Mouse (Mus musculus) thymus, adult 18-20 months (tissue): Measurements from ENCODE around the gene Nostrin.

Experiments
- DNase-seq, 2 experiments: peaks; one replicate each; pipeline ENCODE4 v3.0.0; 2022; ENCODE audit warnings: mixed read lengths in 2 of 2

Gene Nostrin

DNA sequence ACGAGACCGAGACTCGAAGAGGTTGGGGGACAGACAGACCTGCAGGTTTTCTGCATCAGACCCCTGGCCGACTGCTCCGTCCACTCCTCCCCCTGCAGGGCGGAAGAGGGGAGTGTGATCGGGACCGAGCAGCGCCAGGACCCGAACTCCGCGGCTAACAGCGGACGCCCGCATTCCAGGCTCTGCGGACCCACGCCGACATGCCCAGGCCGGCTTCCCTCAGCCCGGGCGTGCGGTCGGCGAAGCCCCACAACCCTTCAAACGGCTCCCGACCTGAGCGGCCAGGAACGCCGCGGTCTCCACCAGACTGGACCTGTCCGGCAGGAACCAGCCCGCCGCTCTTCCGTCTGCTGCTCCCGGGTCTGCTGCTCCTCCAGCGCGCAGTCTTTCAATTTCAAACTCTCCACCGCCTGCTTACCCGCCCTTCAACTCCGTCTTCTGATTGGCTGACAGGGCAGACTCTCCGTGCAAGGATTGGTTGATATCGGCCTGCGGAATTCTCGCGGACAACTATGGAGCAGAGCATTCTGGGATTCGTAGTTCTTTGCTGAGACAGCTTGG is 70.3 kb downstream of the Nostrin start, which contains the start of gene Spc25:
Spc25 (minus strand) TSS at position 404 of the 561 bp plus-strand sequence.
- peak; percentile 83 to 90 for DNase-seq

DNA sequence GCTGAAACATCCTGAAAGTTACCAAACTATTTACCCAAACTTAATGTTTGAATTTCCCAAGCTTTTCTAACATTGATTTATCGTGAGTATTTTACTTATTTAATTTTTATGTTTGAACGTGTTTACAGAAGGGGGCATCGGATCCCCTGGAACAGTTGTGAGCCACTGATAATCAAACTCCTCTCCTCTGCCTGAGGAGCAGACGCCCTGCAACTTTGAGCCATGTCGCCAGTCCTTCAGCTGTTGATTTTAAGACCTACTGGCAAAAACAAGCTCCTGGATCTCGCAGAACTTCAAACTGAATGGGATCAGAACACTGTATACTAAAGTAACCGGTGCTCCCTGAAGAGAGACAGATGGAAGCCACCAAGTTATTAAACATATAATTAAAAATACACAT is 70.9 kb downstream of the Nostrin start:
- DNase-seq = no peak

DNA sequence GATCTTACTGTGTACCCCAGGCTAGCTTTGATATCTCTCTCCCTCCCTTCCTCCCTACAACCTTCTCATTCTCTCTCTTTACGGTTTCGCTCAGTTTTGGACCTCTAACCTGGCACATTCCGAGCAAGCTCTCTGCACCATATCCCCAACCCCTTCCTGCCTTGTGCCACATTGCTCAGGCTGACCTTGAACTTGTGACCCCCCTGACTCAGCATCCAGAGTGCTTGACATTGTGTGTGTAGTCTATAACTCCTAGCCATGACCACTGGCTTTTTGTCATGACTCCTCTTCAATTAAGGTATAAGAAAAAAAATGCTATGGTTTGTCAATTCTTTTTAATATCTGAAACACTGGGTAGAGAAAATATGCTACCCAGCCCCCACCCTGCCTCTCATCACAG is 74.1 kb downstream of the Nostrin start:
- DNase-seq = no peak

DNA sequence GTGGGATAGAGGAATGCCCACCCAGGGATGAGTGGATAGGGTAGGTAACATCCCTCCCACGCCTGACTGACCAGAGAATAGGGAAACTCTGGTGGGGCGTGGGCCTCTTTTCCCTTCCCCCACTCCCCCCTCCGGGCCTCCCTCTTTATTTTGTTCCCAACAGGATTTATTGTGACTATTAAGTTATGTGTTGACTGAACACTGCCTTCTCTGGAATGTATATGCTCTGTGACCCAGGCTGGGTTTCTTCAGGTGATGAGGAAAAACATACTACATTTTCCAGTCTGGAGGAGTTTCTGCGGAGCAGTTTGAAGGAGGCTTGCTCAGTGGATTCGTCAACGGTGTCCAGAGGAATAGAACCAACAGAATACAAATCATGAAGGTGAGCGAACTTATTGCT is 75.2 kb downstream of the Nostrin start, which contains the start of gene G6pc2:
G6pc2 (plus strand) TSS at position 301 of the 400 bp plus-strand sequence.
- DNase-seq = no peak

DNA sequence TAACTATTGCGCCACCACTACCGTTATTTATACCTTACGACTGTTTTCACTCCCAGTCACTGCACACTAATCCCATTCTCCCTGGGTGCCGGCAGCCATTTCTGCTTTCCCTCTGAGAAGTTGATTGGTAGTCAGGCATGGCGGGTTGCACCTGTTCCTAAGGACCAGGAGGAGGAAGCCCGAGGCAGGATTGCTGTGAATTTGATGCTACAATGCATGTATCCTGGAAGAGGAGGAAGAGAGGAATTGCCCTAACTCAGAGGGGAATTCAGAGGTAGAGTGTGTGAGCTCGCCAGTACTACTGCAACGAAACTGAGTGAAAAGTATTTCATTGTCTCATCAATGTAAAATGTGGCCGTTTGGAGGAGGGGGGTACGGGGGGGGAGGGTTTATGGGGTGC is 77.1 kb downstream of the Nostrin start:
- no peak for DNase-seq

DNA sequence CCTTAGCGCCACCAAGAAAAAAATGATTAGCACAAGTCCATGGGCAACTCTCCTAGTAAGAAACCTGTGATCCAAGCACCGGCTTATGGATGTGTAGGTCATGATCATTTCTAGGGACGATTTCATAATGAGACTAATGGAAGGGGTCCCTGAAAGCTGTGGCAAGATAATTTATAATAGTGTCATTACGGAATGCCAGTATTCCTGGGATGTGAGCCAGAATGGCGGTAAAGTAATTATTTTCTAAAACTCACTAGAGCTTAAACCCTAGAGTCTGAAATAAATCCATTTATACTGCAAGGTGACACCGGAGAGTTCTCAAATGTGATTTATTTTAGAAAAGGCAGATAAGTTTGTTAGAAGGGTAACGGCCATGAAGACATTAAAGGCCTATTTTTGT is 79.6 kb downstream of the Nostrin start:
- no peak for DNase-seq

DNA sequence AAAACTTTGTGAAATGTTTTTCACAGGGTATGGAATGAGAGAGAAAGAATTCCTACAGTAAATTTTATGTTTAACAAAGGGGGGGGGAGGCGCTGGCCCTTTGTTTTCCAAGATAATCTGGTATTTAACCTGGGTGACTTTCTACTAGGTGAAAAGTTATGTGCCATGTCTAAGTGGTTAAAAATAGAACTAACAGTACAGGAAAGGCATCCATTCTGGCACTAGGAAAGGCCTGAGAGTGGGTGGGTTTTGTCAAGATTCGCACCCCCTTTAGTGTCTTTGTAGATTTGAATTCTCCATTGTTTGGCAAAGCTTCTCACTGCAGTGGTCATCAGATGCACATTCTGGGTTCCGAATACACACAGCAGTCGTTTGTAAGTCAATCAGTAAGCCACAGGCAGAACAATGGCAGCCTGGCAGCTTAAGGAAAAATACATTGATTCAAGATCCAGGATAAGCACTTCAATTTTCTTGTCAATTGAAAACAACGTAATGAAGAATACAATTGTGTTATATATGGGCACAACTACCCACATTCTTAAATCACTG is 86.3 kb downstream of the Nostrin start:
- DNase-seq = no peak

DNA sequence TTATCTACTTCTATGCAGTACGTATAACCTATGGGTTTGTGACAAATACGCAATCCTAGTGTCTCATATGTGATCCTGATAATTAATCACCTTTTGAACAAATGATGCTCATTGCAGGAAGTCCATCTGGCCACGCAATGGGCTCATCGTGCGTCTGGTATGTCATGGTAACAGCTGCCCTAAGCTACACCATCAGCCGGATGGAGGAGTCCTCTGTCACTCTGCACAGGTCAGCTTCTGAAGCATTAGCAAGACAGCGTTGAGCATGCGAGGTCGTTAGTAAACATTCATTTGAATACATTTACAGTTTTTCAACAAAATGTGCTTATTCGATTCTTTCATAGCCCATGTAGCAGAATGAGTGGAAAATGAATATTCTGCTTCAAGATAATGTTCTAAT is 87.2 kb downstream of the Nostrin start:
- no peak for DNase-seq

DNA sequence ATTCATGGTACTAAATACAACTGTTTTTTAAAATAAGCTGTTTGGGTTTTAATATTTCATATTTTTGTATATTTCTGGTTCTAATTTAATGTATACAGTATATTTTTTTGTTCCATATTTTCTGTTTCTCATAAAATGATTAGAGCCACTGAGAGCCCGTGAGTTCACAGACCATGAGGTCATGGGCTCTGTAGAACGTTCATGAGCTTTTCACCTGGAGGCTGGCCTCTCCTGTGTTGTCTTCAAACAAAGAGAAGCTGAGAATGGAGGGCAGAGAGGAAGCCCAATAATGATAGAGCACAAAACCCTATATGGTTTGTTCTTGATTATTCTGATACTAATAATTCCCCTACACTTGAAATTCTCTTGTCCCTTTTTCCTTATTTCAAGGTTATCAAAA is 89.1 kb downstream of the Nostrin start:
- DNase-seq = no peak

DNA sequence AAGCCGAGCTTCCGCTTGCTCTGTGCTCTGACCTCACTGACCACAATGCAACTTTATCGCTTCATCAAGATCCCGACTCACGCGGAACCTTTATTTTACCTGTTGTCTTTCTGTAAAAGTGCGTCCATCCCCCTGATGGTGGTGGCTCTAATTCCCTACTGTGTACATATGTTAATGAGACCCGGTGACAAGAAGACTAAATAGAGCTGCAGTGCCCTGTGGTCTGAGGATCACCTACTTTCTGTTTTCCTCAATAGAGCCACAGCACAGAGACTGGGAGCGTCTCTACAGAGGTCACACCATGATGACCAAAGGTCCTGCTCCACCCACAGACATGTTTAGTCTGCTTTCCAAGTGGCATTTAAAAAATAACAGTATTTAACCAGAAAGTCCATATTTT is 91.3 kb downstream of the Nostrin start:
- no peak for DNase-seq

DNA sequence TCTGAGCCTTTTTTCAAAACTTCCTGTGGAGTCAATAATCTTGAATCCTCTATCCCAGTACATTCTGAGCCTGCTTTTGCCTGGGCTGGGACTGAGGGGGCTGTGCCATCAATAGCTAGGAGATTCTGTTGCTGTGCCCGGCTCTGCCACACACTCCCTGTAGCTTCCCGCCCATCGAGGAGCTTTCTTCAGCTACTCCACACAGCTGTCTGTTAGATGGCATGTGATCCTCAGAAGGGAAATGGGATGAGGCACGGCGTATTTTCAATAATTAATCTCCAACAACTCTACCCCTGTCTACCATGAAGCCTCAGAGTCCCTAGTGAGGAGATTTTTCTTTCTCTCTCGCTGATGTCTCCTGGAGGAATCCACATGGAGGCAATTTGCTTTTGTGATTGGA is 93.0 kb downstream of the Nostrin start:
- no peak for DNase-seq

DNA sequence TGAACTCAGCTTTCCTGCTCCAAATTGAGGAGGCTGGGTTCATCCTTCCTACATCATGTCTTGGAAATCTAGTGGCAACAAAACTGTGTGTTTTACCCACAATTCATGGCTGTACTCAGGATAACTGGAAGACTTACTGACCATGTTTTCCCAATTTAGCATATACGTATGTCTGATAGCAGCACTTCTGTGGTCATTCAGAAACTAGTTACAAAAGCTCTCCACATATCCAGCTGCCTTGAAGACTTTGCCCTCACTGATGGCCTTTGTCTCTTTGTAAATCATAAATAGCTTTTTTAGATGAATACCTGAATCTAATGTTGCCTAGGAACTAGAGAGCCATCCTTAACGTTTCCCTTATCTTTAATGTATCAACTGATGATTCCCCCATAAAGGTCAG is 94.5 kb downstream of the Nostrin start:
- no peak for DNase-seq

DNA sequence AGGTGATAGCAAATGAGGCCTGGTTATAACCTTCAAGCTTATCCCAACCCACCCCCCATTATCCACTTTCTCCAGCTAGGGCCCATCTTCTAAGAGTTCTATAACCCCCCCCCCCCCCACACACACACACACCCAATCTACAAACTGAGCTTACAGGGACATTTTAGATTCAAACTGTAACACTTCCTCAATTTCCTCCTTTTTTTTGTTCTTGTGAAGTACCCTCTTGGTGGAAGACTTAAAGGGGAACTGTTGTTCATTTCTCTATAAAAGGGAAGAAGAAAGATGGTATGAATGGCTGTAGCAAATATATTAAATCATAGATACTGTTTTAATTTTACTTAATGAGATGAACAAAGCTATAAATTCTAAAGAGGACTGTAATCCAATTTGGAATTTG is 96.5 kb downstream of the Nostrin start:
- no peak for DNase-seq

DNA sequence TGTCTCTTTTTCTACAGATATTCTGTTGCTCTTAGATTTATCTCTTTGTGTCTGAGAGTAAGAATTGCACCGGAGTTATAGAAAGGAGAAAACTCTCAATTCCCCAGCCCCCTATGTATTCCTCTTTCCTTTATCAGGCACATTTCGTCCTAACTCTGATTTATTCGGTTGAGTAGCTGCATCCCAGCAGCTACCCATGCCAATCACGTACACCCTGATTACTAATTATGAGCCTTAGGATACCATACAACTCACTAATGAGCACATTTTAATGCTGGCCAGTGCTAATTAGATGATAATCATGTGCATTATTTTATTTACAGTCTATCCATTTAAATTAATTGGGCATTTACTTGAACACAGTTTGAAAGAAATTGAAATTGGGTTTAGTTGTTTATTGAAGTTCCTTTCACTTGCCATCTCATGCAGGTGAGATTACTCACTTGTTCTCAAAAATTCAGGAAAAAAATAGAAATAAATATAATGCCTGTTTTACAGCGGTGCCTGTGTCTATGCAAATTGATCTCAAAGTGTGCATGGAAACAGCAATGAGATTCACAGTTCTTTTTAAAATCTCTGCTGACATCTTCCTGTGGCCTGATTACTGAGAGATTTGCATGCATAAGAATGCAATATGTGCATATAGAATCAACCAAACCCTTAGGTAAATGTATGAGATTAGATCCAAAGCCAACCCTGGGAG is 99.5 kb downstream of the Nostrin start:
- no peak for DNase-seq
